Mouse (Mus musculus) brain, embryonic 14.5 days (tissue): Measurements from ENCODE around the gene Fxn. TPM values are rescaled to one million over a fixed set of nuclear protein-coding genes. Genes with fewer than 3 reads are reported as not detected.

Experiments
- DNase-seq: peaks from one replicate; pipeline ENCODE4 v3.0.0-alpha.2; 2011; ENCODE audit warnings: low read depth
- CTCF ChIP-seq: fragments of 200-500 bp; IDR thresholded peaks from 2 replicates; pipeline ENCODE4 v1.5.1; 2012; ENCODE audit warnings: inconsistent platforms, mild to moderate bottlenecking, moderate library complexity, borderline replicate concordance; ENCODE audit not compliant: insufficient read depth, insufficient read length; ENCODE audit errors: extremely low read depth
- POLR2A ChIP-seq: fragments of 200-500 bp; IDR thresholded peaks from 2 replicates; pipeline ENCODE4 v1.6.1; 2012; ENCODE audit warnings: mild to moderate bottlenecking, inconsistent platforms, borderline replicate concordance; ENCODE audit not compliant: poor library complexity, insufficient read depth, insufficient read length, severe bottlenecking; ENCODE audit errors: extremely low read depth
- polyA plus RNA-seq: library from polyadenylated mRNA; depleted of rRNA; stranded (reverse); fragments of >200 nt; gene quantifications from 2 replicates; pipeline ENCODE4 v1.2.3, GENCODE M21; 2012

The Fxn gene
- polyA plus RNA-seq, 1 experiment: 20.7 TPM

GRCm38 (mm10) chr19:24281288-24281980 is 1.0 kb upstream of the Fxn start:
- no peak for DNase-seq
- no peak for TF ChIP-seq CTCF
- TF ChIP-seq POLR2A: no peak

GRCm38 (mm10) chr19:24279706-24280600 is 452 bp downstream of the Fxn start:
- TF ChIP-seq POLR2A: peak; percentile 74; the same call in 1 of the 2 replicates
- TF ChIP-seq CTCF: peak; percentile 28; the same call in 1 of the 2 replicates

GRCm38 (mm10) chr19:24278859-24279258 is 1.5 kb downstream of the Fxn start:
- DNase-seq: no peak
- TF ChIP-seq CTCF (no peak), POLR2A (no peak)

More at GRCm38 (mm10) chr19:24279706-24280600, 452 bp downstream of the Fxn start:
- peak; percentile 93 for DNase-seq

GRCm38 (mm10) chr19:24274281-24274680 is 6.1 kb downstream of the Fxn start:
- TF ChIP-seq CTCF (no peak), POLR2A (no peak)
- no peak for DNase-seq

- TF ChIP-seq CTCF: peak; percentile 93
- no peak for TF ChIP-seq POLR2A
- DNase-seq: peak; percentile 96
These were observed 8.5 kb downstream of the Fxn start for GRCm38 (mm10) chr19:24271746-24272426.

- TF ChIP-seq CTCF (no peak), POLR2A (no peak)
- peak; percentile 47 for DNase-seq
These were observed 9.1 kb downstream of the Fxn start for GRCm38 (mm10) chr19:24271326-24271725.

- no peak for TF ChIP-seq CTCF
- TF ChIP-seq POLR2A: no peak
- DNase-seq: peak; percentile 92
These were observed 11.9 kb downstream of the Fxn start for GRCm38 (mm10) chr19:24268531-24268930.

GRCm38 (mm10) chr19:24266046-24266830 is 14.2 kb downstream of the Fxn start:
- no peak for DNase-seq
- TF ChIP-seq POLR2A (no peak), CTCF (no peak)

- peak; percentile 89 for DNase-seq
- TF ChIP-seq POLR2A (no peak), CTCF (peak; percentile 77; the same call in 1 of the 2 replicates)
These were observed 15.4 kb downstream of the Fxn start for GRCm38 (mm10) chr19:24264991-24265390.

GRCm38 (mm10) chr19:24262736-24263135 is 17.7 kb downstream of the Fxn start:
- no peak for DNase-seq

More at GRCm38 (mm10) chr19:24262736-24263135, 17.7 kb downstream of the Fxn start:
- no peak for TF ChIP-seq POLR2A
